Mouse (Mus musculus): ENCODE results near the gene Vsir.

Gene Vsir

DNA sequence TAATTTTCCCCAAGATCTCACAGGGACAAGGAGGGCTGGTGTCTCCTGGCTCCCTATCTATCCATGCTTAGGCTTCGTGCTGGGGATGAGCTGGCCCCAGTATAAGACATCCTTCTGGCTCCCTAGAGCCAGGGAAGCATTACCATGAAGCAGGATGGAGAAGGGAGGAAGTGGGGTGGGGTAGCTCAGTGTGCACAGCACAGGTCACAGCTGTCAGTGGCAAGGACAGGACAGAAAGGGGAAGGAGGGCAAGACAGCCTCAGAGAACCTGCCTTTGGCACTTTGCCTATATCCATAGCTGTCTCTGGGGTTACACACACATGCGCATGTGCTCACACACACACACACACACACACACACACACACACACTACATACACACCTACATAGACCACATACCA, 41.7 kb downstream of the Vsir start:
- DNase-seq (ENCODE audit: low spot score), result no peak

DNA sequence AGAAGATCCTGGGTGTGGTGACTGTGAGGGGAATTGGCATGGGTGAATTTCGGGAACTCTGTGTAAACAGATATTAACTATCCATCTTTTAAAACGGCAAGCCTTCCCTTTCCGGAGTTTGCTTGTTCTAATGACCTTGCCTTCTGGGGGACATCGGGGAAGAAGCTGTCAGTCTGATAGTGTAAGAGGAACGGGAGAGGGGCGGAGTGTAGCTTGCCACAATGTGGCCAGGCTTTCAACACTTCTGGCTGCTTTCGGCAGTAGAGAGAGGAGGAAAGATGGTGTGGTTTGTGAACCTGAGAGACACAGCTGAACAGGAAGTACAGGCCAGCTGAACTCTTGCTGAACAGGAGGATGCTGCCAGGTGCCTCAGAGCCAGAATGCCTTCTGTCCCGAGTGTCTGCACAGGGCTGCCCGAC, 42.8 kb downstream of the Vsir start:
- DNase-seq (ENCODE audit: low spot score), result no peak

DNA sequence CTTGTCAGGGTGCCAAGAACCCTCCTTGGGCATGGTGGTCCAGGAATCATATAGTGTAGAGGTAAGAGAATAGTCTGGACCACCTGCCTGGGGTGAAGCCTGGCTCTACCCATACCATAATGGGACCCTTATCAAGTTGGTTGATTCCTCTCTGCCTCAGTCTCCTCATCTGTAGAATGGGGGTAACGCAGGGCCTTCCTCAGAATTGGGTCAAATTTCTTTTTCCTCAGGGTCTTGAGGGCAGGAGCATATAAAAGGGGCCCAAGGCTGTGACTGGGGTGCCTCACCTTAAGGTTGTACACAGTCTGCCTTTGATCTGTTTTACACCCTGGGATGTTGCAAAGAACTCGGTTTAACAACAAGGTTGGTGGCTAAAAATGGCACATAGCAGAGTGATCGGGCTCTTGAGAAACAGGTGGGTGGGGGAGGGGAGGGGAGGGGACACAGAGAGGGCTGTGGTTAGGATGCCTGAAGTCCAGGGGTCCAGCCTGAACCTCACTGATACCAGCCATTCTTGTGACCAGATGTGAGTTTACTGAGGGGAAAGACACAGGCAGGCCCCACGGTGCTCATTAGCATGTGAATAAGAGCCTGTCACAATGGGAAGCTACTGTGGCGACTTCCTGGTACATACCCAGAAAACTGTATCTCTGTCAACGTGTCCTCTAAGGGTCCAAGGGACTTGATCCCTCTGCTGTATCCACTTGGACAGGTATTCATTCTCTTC, 43.7 kb downstream of the Vsir start:
- no peak for DNase-seq (ENCODE audit: low spot score)

DNA sequence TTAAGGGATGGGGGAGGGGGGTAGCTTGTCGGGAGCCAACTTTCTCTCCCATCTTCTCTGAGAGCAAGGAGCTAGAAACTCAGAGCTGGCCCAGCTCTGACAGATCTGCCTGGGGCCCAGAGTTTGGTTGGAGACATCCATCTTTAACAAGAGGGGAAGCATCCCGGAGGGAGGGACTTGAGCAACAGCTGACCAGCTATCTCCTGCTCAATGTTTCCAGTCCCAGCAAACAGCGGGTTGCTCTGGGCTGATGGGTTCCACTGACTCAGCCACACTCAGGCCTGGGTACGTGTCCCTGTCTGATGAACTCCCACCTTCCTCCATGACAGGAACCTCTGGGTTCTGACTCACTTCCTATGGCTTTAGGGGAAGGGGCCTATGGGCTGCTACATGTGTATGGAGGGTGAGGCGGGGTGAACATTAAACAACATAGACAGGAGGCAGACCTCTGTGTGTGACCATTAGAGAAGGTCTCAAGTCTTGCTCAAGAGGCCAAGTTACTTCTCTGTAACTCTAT, 44.3 kb downstream of the Vsir start:
- no peak for DNase-seq (ENCODE audit: low spot score)

DNA sequence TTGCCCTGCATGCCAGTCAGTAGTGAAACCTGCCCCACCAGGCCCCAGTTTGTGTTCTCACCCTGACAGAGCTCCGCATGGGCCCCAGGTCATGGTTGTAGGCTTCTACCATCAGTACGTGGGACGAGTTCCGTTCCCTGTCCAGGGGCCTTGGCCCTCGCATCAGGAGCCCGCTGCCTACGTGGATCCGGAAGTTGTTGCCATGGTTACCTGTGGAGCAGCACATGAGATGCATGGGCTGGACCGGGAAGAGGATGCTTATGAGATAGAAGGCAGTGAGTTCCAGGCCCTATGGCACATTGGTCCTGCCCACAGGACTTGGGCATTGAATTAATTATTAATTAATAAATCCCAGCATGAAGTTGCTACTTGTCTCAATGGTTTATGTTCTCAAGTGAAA, 45.0 kb downstream of the Vsir start:
- no peak for DNase-seq (ENCODE audit: low spot score)

DNA sequence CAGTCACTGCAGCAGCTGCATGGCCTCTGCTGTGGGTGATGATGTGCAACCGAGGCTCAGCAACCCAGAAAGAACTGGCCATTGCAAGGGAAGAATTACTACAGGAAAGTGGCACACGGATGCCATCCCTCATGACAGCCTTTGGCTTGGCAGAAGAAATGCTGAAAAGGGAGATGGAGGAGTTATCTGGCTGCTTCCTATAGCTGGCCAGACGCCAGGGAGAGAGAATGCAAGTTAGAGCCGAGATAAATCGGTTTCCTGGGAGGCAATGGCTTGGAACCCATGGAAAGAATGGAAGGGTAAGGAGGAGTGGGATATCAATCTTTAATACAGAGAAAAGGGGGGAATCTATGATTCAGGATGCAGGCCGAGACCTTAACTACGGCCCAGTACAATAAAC, 48.3 kb downstream of the Vsir start:
- DNase-seq (ENCODE audit: low spot score), result no peak

DNA sequence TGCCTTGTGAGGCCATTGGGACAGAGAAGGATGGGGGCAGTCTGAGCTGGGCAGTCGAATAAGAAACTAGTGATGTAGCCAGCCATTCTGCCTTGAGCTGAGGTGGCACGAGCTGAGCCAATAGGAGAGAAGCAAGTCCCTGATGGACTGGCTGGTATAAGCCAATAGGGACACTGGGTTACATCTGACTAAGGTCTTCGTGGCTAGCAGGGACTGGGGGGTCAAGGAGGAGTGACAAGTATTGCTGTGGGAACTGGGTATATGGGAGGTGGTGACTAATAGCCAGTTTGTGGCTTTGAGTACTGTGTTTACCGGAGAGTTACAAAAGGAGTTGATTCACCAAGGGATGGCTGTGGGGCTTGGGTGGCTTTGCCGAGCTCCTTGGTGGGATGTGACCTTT, 49.0 kb downstream of the Vsir start:
- no peak for DNase-seq (ENCODE audit: low spot score)

DNA sequence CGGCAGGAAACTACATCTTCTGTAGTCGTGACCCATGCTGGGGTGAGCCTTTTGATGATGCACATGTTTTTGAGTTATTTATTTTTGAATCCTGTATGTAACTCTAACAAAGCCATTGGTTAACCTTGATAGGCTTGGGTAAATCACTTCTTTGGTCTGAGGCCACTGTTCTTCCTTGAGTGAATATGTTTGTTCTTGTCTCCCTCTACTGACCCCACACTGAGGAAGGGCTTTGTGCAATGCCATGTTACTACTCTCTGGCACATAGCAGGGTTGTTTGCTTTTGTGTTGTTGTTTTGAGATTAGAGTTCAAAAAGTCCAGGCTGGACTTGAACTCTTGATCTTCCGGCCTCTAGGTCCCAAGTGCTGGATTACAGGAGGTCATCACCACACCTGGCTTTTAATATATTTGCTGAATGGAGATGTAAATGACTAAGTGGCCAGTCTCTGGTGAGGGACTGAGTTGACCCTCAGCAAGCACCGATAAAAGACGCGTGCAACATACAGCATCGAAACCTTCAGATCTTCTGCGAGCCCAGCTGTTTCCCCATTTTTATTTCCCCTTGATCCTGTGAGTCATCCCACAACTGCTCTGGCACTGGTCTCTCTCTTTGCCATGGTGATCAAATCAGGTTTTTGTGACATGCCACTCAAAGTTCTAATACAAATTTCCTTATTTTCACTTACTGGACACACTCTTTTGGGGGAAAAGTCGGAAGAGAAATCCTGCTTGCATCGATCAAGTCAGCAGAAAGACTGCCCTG, 51.6 kb downstream of the Vsir start:
- no peak for DNase-seq (ENCODE audit: low spot score)

DNA sequence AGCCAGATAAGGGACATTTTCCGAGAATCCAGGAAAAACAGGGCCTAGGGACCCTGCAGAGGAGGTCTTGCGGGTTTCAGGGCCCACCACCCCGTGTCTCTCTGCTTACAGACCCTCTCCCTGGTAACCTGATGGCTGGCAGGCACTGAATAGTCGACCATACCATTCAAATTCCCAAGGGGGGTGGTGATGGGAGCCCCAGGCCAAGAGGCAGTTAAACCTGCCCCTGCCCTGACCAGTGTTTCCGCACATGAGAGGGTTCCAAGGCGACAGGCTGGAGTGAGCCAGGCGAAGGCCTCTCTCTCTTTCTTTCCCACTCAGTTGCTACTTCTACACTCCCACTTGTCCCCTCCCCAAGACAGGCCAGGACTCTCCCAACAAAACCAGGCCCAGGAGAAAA, 52.8 kb downstream of the Vsir start, which contains the start of gene Gm17455:
Gm17455 (plus strand) TSS at position 278 of the 400 bp plus-strand sequence.
- DNase-seq (ENCODE audit: low spot score), result no peak

DNA sequence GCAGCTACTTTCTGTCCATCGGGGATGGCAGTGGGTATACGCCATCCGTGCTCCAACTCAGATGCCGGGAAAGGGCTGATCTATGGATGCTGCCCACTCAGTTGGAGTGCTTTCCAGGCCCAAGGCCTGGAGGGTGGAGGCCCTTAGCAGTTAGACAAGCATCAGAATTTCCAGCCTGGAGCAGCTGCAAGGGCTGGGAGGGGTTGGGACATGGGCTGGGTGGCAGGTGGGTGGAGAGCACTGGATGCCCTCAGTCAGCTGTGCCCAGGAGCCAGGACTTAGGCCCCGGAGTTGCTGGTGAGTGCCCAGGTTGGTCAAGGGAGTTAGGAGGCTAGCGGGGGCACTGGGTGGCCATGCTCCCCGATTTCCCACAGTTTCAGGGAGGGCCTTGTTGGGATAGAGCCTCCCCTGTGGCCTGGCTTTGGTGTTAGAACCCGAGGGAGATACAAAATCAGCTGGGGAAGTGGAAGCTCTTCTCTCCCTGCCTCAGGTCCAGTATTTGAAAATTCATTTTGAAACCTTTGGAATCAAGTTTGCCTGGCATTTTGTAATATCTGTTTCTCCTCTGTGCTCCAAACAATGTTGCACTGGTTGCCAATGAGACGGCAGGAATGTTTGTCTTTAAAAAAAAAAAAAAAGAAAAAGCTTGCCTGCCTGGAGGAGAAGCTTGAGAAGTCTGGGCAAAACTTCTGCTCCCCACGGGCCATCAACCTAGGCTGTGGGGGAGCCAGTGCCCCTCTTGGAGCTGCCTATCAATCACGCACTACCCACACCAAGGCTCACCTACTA, 54.0 kb downstream of the Vsir start:
- DNase-seq (ENCODE audit: low spot score), result no peak

DNA sequence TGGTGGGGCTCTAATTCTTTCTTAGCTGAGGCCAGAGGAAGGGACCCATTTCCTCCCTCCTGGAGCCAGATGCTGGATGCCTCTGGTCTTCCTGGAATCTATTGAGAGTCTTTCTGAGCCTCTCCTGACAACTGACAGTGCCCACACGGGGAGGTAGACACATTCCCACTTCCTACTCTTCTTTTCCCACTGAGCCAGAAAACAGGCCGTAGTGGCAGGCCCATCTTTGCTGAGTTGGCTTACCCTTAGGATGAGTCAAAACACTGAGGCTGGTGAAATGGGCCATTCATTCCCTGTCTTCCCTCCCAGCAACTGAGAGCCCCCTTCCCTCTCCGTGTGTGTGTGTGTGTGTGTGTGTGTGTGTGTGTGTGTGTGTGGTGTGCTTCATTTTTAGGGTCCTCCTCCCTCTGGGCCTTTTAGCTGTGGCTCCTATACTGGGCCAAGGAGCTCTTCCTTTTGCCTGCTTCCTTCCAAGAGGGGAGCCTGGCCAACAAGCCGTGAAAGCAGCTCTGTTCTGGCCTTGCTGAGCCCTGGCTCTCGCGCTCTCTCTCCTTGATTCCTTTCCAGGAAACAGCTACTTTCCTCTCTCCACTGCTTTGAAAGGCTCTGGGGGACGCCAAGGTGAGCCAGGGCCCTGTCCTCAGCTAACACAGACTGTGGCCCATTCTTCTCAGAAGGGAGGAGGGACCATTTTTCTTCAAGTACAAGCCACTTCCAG, 59.0 kb downstream of the Vsir start:
- peak; percentile 18 for DNase-seq (ENCODE audit: low spot score)

DNA sequence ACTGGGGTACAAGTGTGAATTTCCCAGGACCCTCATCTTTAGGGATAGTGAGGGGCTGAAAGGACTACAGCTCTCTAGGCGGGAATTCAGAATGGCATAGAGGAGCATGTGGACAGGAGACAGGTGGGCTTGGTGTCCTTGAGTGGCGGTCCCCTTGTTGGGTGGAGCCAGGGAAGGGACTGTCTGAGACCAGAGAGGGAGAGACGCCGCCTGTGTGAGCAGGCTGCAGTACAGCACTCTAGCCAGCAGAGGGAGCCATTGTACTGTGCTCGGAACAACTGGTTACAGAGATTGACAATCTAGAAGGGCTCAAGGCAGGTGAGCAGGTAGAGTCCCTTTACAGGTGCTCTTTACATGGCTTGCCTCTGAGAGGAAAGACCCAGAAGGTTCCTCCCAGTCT, 61.2 kb downstream of the Vsir start:
- peak; percentile 21 for DNase-seq (ENCODE audit: low spot score)

DNA sequence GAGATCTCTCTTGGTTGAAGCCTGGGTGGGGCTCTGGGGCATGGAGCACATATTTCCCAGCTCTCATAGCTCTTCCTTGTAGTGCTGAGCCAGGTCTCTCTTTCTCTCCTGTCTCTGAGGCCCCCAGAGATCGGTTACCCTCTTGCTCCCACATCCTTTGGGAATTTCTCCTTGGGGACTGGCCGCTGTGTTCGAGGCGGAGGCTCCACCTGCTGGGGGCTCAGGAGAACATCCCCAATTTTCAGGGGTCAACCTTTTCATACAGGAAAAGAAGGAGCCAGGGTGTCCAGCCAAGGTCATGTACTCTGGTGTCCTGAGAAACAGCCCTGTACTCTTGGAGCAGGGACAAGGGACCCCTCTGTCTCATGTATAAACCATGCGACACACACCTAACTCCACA, 65.1 kb downstream of the Vsir start:
- DNase-seq (ENCODE audit: low spot score), result no peak

DNA sequence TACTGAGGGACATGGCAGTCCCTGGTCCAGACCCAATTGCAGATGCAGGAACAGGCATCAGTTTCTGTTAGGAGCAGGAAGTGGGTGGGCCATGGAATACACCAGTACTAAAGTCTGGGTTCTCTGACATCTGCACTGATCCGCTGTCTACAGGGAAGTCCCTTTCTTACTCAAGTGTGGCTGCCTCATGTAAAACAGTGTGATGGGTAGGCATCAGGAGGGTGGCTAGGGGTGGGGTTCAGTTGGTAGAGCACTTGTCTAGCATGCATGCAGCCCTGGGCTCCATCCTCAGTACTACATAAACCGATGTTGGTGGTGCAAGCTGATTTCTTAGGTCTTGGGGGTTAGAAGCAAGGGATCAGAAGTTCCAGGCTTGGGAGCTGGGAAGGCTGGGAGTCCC, 67.1 kb downstream of the Vsir start:
- no peak for DNase-seq (ENCODE audit: low spot score)

DNA sequence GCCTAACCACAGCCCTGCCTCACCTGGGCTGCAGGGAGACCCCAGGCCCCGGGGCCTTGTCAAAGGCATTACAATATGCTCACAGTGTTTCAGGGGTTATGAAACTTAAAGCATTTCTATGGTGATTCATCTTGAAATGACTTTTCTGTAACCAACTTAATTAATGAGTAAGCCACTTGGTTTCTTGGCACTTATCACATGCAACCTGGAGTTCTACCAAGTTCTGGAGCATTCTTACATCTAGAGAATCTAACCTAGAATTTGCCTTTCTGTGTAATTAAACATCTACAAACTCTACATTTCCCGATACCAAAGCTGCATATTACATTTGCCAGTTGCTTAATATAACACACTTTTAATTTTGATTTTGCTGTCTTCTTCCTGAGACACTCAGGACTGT, 70.4 kb downstream of the Vsir start:
- no peak for DNase-seq (ENCODE audit: low spot score)

DNA sequence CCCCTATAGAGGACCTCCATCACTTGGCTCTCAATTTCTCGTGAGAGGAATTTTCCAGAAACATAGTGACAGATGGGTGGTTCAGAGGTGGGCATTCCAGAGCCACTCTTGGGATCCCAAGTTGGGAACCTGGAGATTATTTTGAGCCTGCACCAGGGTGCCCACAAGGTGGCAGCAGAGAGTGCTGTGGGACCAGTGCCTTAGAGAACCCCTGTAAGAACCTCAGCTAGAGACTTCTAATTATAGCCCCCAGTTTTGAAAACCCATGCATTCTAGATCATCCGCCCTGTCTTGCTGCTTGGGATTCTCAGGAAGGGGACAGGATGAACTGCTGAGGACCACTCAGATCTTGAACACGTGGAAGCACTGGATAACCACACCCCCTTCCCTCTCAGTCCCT, 71.5 kb downstream of the Vsir start:
- DNase-seq (ENCODE audit: low spot score), result peak; percentile 36

DNA sequence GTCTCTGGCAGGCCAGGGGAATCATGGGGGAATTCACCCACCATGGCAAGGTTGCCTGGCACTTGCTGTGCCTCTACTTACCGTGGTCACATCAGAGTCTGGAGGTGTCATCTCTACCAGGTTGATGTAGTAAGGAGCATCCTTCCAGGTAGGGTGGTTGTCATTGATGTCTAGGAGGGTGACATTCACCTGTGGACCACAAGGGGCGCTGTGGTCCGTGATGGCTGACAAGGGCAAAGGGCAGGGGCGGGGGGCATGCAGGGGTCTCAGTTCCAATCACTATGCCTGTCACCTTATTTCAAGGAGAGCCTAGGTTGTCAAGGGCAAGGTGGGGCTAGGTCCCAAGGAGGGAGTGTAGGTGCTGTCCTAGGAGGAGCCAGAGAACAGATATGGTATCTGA, 73.0 kb downstream of the Vsir start:
- DNase-seq (ENCODE audit: low spot score), result no peak

Data from left cerebral cortex, adult 11 months (tissue).